Mouse (Mus musculus) liver, postnatal 0 days (tissue): Measurements from ENCODE around the gene Robo1.

Experiments
- CTCF ChIP-seq: sonication (generic); IDR thresholded peaks from 2 replicates; pipeline ENCODE4 v1.5.1; 2016; ENCODE audit warnings: antibody characterized with exemption, low read depth
- EP300 ChIP-seq: IDR thresholded peaks from 2 replicates; pipeline ENCODE4 v1.6.1; 2016; ENCODE audit warnings: antibody characterized with exemption, low read depth, mild to moderate bottlenecking

DNA sequence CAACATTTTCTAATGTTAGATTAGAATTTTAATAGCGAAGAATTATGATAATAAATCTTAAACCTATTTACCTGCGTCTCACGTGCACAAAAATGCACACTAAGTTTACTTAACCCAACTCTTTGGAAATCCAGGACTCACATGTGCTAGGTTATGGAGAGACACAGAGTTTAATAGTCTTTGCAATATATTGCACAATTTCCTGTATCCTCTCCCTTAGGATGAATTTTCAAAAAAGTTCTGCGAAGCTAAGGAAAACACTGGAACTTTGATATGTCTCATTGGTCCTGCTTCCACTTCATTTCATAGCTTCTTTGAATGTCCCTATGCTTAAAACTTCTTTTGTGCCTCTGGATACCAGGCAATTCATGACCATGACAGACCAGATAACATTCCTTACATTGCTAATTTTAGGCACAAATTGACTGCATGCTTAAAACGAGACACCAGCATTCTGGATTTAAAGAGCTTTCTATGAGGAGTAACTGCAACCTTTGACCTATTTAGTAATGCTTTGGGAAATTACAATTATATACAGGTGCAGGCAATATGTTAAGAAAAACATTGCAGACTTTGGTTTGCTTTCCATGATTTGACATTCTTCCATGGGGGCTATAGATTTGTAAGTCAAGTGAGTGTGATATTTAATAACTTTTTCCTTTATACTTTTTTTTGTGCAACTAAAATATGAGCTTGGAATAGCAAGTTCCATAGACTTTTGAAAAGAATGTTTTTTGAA is 111.4 kb downstream of the Robo1 start:
- no peak for TF ChIP-seq CTCF
- no peak for TF ChIP-seq EP300
